Mouse (Mus musculus): Measurements from ENCODE around the gene Hadh.

Gene Hadh

DNA sequence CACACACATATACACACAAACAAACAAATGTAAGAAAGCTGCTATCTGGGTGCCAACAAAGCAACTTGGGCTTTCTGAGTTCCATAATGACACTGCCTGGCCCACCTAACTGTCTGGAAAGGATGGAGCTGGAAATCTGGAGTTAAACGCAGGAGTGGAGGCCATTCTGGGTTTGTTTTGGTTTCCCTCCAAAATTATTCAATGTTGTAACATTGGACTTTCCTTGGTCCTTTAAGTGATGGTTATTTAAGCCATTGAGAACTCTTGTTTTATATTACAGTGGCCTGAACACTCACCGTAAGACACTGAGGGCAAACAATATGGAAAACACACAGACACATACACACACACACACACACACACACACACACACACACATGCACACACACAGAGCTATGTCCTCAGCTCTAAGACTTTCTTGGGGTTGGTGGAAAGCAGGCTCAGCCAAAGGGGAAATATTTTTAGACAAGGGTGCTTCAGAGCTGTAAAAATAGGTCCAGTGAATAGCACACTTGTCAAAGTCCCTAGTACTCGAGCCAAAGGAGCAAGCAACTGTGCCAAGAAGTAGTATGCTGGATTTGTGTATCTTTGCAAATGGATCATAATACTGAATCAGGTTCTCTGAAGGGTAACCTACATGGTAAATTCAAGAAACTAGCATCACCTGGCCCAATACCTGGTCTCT is 5.4 kb downstream of the Hadh start:
- DNase-seq = no peak

DNA sequence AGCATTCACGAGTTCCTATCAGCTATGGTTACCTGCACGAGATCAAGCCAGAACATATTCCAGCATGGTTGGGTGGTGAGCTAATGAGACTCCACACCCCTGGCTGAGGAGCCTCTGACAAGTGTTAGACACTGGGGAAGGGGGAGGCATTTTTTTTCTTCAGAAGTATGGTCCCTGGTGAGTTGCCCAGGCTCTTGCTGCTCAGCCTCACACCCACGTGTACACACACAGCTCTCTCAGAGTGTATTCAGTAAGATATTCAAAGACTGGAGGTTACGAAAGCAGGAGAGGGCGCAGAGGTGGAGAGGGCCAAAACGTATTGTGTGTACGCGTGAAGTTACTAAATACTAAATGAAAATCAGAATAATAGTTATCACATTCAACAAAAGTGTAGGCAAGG is 6.4 kb downstream of the Hadh start:
- DNase-seq = no peak

DNA sequence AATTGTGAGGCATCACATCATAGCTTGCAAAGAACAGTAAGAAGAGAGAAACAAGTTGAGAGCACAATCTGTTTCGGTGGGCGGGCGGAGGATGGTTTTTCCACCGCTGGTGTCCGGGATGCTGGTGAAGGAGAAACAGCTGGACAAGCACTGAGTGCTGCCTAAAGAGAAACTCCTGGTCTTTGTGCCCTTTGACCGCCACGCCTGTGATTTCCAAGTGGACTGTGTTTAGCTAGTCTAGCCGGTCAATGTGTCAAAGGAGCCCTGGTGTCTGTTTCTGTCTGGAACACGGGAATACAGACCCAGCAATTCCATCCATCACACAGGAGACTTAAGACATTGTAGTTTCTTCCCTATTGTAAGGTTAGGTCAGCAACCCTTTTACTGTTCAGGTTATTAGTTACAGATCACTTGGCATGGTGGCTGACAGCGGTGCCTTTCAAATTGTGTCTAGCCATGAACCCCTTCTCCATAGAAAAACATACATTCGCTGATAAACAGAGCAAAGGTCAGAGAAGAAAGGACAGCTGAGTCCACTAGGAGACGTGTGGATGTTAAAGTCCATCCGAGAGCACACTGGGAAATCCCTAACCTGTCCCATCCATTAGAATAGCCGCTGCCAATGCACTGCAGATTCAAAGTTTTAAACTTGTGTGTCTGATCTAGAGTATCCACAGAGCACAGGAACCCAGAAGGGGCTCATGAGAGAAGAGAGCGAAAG is 8.0 kb downstream of the Hadh start:
- DNase-seq = no peak

DNA sequence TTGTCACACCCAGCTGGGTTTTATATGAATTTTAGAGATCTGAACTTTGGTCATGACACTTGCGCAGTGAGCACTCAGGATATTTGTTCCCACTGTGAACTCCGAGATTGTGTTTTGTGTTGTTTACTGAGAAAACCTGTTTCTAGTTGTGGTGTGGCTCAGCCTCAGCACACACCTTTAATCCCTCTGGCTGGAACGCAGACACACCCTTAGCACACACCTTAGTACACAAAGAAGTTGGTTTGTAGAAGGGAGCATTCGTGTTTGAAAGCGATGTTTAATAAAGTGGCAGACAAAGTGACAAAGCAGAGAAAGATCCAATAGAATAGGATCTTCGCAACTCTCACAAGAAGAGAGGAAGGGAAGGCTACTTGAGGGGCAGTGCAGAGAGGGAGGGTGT is 11.5 kb downstream of the Hadh start:
- no peak for DNase-seq

DNA sequence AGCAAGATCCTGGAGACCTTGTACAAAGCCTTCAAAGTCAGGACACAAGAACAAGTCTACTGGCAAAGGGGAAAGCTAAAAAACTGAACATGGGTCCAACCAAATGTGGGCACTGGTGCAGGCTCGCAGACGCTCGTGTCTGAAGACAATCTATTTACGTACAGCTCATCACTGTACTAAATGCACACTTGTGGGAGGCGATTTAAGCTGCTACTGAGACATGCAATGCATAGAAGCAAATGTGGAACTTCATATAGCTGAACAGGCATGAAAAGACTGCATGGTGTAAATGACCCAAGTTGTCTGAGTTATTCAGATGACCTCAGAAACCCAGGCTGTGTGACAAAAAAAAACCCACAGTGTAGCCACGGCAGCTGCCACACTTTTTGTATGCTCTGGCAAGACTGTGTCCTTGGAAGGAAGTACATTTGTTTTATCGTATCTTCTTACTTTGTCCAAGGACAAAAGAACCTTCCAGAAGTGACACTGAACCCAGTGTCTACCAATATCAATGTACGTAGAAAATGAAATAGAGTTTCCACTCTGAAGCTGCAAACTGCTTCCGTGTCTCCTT is 12.4 kb downstream of the Hadh start:
- no peak for DNase-seq

DNA sequence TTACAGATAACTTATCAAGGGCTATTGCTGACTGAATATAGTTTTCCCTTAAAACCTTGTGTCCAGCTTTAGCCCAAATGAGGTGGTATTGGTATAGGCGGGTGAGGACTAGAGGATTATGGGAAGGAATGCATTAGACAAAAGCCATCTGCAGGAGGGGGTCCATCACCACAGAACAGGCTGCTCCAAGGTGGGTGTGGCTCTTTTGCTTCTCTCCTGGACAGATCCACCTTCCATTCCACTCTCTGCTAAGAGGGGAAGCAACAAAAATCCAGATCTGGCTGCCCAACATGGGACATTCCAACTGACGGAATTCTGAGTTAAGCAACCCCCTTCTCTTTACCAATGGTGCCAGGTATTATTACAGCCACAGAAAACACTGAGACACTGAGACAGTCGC is 13.0 kb downstream of the Hadh start:
- DNase-seq = no peak

DNA sequence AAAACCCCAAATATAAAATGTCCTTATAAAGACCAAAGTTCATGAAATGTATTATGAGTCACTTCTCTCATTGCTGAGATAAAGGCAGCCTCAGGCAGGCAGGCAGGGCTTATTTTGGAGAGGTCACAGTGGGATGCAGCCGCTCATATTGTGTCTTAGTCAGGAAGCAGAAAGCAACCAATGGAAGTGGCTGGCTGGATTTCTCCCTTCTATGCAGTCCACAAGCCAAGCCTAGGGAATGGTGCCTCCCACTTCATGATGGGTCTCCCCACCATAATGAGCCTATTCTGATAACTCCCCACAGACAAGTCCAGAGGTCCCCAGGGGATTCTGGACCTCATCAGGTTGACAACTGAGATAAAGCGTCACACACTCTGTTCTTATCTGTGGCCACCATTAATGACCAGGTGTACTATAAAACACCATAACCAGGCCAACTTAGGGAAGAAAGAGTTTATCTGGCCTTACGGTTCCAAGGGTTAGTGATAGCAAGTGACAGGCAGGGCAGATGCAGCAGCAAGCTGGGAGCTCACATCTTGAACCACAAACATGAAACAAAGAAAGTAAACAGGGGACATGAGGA is 16.4 kb downstream of the Hadh start:
- DNase-seq = no peak

DNA sequence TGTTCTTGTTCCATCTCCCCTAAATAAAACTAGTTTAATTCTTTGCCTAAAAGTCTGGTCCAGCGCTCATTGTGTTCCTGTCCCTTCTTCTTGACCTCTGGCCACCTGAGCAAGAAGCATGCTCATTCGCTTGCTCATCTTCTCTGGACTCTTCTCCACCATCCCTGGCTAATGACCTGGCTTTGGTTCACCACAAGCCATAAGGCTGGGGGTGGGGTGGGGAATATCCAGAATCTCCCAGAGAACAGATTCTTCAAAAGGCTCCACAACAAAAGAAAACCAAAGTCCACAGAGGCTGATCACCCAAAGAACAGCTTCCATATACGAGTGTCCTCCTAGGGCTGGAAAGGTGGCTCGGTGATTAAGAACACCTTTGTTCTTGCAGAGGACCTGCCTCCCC is 16.9 kb downstream of the Hadh start:
- DNase-seq = no peak

DNA sequence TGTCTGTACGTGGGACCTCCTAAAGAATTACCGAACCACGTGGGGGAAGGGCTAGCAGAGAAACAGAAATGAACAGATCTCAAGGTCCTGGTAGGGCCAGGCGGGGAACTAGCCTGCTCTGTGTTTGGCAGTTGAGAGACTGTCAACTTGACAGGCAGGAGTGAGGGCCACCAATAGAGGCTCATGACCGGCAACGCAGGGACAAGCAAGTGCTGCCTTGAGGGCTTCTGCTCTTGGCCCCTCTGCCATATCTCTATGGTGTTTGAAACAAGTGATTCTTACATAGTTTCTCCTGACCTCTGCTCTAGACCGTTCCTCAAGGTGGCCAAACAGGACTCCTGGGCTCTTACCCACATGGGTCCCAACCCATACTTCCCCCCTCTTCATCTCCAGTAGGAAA is 20.3 kb downstream of the Hadh start:
- DNase-seq = no peak

DNA sequence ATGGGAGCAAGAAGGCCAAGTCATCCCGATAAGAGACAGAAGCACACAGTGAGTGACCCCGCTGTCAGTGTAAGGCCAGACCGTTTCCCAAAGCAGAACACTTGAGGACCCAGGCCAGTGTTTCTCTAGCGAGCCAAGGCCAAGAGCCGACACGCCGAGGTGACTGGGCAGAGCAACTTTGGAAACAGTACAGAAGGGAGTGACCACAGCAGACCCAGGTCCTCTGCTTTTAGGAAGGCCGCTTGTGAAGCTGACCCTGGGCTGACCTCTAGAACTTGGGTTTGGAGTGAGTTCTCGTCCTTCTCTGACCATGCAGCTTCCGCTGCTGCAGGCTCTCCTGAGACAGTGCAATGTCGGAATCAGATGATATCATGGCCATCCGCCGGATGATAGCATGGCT is 20.9 kb downstream of the Hadh start:
- no peak for DNase-seq

DNA sequence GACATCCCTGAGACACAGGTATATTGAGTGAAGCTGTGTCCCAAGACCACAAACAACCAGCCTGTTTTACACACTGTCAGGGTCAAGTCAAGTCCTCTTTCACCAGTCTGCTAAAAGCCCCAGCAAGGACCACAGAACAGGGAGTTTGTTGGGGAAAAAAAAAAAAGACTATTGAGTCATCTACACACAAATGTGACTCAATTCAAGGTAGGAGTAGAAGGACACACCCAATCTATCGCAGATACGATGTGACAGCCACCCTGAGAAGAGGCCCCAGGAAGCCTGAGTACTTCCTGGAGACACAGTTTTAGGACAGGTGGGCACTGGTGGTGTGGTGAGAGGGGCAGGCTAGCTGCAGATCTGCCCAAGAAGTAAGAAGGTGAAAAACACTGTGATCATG is 21.6 kb downstream of the Hadh start:
- no peak for DNase-seq

DNA sequence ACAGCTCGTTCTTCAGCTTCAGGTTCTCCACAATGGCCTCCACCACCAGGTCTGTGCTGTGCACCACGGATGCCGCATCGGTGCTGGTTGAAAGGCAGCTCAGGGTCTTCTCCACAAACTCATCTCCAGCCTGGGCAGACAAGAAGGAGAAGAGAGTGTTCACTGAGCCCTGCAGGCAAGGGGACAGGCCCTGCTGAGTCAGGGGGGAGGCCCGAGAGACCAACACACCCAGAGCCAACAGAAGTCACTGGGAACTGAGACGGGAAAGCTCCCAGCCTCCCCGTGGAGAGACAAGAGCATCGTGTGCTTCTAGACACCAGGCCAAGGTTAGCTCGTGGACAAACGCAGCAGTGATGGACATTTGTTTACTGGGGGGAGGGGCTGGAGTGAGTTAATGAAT is 23.5 kb downstream of the Hadh start:
- DNase-seq = no peak

DNA sequence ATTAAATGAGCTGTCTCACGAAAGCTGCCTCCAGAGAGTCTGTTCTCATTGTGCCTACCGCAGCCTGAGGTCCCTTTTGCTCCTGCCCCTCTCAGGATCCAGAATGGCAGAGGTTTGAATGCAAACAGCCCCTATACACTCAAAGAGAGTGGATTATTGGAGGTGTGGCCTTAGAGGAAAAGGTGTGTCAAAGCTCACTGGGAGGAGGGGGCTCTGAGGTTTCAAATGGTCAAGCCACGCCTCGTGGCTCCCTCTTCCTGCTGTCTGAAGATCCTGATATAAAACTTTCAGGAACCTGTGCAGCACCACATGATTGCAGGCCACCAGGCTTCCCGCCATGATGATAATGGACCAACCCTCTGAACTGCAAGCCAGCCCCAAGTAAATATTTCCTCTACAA is 24.1 kb downstream of the Hadh start:
- DNase-seq = no peak

DNA sequence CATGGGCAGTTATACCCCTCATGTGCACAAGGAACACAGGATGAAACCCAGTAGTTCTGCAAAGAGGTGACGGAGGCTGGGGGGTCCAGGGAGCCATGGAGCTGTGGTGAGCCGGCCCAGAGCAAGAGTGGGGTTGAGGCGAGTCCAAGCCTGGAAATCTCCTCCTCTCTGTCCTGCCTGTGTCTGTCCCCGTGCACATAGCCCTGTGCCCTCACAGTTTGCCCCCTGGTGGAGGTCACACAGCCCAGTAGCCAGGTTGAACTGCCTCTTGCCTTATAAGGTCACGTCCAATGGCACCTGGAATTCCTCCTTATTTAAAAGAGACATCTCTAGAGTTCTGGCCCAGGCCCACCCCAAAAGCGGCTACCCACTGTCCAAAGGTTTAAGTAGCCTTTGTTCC is 24.5 kb downstream of the Hadh start:
- no peak for DNase-seq

DNA sequence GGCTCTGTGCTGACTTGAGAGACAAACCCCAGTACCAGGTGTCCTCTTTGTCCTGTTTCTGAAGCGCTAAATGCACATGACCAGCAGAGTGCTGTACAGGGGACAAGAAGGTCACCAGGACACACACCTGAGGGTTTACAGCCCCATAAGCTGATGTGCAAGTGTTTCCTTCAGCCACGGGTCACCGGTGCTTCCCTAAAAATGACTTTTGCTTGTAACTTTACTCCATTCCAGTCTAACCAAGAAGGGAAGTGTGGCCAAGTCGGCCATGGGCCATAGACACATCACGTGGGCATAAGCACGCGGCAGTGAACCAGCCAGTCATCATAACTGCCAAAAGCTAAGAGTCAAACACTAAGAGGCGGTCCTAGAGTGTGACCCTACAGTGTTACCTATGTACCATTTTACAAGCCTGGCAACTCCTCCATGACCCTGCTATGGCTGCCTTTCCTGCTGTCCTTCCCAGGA is 25.3 kb downstream of the Hadh start:
- DNase-seq = no peak

DNA sequence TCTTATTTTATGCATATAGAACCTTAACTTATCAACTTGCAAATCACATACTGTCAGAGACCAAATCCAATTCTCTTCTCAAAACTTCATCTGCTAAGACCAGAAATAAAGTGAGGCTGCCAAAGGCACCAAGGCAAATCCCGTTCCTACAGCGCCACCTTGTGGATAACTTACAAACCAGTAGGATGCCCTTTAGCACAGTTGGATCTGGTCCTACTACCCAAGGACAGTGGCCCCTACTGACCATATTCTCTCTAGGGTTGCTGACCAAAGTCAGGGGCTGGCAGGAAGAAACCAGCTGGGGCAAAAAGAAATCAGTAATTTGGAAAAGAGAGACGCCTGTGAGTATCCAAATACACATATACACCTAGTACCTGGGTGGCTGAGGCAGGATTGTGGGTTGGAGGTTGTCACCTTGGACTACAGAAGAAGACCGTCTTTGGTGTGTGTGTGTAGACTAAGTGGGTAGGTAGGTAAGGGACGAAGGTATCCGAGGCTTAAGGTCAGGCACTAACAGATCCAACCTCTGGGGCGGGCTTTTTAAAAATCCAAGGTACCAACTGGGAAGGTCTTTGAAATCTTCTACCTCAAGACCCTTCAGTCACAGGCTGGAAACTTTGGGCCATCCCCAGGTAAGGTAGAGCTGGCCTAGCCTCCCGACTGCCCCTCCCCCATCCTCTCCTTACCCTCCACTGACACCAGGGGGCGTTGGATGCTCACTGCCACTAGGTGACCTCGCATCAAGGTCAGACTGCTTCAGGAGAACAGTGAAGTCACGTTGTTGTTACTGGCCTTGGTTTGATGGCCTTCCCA is 25.9 kb downstream of the Hadh start:
- peak; percentile 34 to 64 for DNase-seq

DNA sequence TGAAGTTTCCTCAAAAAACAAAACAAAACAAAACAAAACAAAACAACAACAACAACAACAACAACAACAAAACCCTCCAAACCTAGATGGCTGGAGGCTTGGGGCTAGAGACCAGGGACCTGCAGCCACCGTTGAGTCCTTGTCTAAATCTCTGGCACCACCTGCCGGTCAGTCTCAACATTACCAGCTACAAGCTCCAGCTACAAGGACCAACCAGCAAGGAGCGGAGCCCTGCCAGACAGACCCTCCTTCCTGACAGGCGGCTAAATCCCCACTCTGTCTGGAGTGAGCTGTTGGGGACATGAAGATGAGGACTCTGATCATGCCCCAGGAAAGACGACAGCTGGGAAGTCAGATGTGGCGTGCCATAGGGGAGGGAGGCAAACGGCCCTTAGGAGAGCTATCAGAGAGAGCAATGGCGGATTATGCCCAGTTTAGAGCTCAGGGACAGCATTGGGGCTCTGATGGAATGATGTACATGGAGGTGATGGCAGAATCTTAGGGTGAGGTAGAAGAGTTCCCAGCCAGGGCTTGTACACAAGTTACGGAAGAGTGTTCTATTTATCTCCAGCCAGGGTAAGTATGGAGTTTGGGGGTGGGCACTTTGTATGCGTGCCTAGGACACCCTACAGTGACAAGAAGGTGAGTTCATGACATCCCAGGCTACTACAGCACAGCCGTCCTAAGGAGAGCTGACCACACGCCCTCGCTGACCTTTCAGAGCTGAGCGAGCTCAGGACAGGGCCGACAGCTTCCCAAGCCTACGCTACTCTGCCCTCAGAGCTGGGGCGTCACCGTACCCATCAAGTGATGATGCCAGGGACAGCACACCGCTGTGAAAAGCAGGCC is 33.9 kb downstream of the Hadh start:
- DNase-seq = peak; percentile 85 to 91

DNA sequence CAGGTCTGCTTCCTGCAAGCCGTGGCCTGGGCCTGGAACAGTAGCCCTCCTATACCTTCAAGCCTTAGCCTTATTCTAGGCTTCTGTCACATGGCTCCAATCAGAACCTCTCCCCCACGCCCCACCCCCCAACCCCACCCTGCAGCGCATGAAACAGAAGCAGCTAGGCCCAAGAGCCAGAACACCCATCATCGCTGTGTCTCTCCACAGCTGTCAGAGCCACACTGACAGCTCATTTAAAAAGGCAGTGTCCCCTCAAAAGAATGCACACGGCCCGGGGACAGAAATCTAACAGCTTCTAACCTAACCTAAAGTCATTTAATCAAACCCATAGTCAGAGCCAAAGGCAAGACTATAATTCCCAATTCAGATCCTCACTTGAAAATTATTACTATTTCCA is 34.8 kb downstream of the Hadh start:
- no peak for DNase-seq

DNA sequence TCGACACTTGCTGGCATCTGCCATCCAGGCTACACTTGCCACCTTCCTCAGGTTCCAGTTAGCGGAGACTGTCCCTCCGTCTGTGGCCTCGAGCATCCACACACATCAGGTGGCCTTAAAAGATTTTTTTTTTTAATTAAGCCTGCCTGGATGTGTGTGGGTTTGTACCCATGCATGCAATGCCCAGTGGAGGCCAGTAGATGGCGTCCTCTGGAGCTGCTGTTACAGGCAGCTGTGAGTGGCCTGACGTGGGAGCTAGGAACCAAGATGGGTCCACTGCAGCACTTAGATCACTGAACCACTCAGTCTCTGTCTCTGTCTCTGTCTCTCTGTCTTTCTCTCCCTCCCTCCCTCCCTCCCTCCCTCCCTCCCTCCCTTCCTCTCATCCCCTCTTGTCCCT is 43.8 kb downstream of the Hadh start:
- no peak for DNase-seq

DNA sequence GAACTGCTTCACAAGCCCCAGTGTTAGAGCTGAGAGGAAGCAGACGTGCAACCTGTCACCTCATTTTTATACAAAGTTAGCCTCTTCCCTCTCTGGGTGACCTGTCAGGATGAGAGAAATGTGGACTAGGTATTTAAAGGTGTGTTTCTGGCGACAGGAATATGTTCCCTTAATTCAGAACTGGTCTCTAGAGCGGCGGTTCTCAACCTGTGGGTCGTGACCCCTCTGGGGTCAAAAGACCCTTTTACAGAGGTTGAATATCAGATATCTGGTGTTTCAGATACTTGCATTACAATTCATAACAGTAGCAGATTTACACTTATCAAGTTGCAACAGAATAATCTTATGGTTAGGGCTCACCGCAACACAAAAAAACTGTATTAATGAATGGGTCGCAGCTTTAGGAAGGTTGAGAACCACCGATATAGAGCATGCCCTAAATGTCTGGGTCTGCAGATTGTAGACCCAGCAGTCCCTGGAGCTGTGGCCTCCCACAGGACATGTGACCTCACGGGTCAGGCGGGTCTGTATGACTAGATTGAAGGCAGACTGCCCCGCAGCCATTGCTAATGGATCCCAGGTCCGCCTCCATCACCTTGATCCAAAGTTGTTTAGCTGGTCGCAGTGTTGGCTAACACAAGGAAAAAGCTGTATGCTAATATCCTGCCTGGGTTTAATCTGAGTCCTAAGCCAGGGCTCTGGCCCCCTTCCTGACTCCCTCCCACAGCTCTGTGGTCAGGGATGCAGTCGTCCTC is 53.1 kb downstream of the Hadh start:
- DNase-seq = no peak

DNA sequence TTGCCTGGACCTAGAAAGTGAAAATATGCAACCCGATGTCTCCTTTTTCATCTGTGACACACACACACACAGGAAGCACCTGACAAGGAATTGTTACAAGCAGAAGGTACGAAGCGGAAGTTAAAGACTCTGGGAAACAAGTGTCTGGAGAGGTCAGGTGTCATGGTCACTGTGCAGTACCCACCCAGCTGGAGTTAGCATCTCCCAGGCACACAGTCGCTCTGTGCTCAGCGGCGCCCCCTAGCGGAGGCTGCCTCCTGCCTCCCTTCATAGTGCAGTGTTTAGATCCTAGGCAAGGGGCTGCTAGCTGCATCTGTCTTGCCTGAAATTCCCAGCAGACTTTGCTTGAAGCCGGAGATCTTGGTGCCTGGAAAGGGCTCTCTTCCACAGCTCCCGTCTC is 57.1 kb downstream of the Hadh start:
- DNase-seq = peak in 1 of 2 experiments; percentile 45

Measured in cerebellum, postnatal 25 days (tissue).